Mouse (Mus musculus): ENCODE data around the gene Gm21440.
"Not testable (repeated sequence)": the region's sequence is repeated elsewhere in the genome, so short reads cannot be mapped to it uniquely, and the experiment has no call there.

The Gm21440 gene

DNA sequence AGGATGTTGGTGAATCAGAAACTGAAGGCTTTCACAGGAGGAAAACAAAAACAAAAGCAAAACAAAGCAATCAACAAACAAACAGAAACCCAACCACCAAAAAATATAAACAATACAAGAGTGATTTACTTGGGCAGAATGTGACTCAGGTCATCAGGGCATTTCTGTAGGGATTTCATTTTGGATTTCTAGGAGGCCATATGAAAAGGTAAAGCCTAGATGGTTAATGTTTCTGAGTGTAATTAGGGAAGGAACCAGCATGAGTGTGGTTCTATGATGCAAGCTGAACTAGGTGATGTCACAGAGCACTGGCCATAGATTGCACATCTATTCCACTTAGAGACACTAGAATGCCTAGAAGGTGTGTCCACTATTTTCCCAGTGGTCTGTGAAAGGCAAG, at the start of gene Gm21440, which contains the start of gene Gm21454:
TSS of gene Gm21440 (plus strand) at position 301 of the 400 bp plus-strand sequence.
TSS of gene Gm21454 (plus strand) at position 352 of the 400 bp plus-strand sequence.
- DNase-seq = not testable (repeated sequence)

DNA sequence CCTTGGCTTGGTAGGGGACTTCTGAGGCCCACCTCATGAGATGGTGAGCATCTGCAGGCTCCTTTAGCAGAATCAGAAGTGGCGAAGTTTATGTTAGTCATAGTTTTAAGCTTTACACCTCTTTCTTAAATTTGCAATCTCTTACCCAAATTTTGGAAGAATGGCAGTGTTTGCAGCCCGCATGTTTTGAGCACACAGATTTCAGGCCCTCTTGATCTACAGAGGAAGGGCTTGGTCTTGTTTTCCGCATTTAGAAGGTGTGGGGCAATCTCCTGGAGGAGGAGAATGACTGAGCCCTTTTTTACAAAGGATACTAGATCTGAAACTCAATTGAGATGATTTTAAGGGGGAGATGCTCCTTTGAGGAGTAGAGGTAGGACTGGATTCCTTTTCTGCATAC, 28.4 kb upstream of the Gm21440 start, which contains the start of gene Gm21828:
TSS of gene Gm21828 (minus strand) at position 101 of the 400 bp plus-strand sequence.
- DNase-seq = not testable (repeated sequence)
